Mouse (Mus musculus): ENCODE measurements around the gene Tbc1d20. TPM values are rescaled to one million over a fixed set of nuclear protein-coding genes. Genes with fewer than 3 reads are reported as not detected.
"Not testable (repeated sequence)": the region's sequence is repeated elsewhere in the genome, so short reads cannot be mapped to it uniquely, and the experiment has no call there.

The Tbc1d20 gene
- total RNA-seq, 1 experiment from 2014 or later: 47.4 TPM

- no peak for ATAC-seq (replicated peaks; ENCODE audit: insufficient number of reproducible peaks, low FRiP score, low TSS enrichment, poor library complexity, severe bottlenecking)
These were observed 53.3 kb downstream of the Tbc1d20 start for GRCm38 (mm10) chr2:152346776-152347465.

- no peak for ATAC-seq (replicated peaks; ENCODE audit: insufficient number of reproducible peaks, low FRiP score, low TSS enrichment, poor library complexity, severe bottlenecking)
These were observed 54.1 kb downstream of the Tbc1d20 start for GRCm38 (mm10) chr2:152347722-152348121.

DNA sequence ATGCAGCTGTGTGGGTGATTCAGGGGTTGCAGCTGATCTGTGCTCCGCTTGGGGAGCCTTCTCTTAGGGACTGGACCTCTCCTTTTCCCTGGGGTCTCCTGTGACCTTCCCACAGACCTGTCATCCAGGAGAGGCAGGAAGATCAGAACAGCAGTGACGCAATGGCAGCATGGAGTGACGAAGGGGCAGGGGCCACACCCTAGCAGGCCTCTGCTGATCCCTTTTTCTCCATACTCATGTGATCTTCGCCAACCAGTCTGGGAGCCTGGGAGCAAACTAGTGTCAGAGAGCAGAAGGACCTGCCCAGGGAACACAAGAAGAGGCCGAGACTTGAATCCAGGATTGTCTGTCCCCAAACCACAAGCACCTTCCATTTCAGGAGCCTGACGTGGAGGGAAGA lies 55.6 kb downstream of the Tbc1d20 start:
- ATAC-seq (replicated peaks; ENCODE audit: insufficient number of reproducible peaks, low FRiP score, low TSS enrichment, poor library complexity, severe bottlenecking): no peak

DNA sequence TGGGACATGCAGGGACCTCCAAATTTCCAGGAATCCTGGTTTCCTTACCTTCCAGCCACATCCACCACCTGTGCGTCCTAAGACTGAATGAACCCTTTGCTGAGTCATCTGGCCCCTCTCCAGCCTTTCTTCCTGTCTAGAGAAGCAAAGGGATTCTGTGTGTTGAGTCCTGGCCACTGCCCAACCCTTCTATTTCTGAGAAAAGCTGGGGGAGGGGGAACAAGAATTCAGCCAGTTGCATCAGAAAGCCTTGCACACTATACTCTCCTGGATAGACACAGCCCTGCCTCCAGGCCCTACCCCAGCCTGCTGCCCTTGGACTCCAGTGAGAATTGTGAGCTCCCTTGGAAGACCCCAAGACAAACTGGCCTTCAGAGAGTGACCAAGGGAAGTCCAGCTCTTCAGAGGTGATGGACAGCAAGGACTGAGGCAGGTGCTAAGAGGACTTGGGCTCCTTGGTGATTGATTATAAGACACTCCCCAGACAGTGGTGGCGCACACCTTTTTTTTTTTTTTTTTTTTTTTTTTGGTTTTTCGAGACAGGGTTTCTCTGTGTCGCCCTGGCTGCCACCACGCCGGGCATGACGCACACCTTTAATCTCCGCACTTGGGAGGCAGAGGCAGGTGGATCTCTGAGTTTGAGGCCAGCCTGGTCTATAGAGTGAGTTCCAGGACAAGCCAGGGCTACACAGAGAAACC lies 56.4 kb downstream of the Tbc1d20 start:
- ATAC-seq (replicated peaks; ENCODE audit: insufficient number of reproducible peaks, low FRiP score, low TSS enrichment, poor library complexity, severe bottlenecking): no peak

GRCm38 (mm10) chr2:152357254-152357653 lies 63.6 kb downstream of the Tbc1d20 start:
- ATAC-seq (replicated peaks; ENCODE audit: insufficient number of reproducible peaks, low FRiP score, low TSS enrichment, poor library complexity, severe bottlenecking): no peak

GRCm38 (mm10) chr2:152358977-152359376 lies 65.3 kb downstream of the Tbc1d20 start:
- ATAC-seq (replicated peaks; ENCODE audit: insufficient number of reproducible peaks, low FRiP score, low TSS enrichment, poor library complexity, severe bottlenecking): not testable (repeated sequence)

GRCm38 (mm10) chr2:152359616-152360015 lies 66.0 kb downstream of the Tbc1d20 start:
- no peak for ATAC-seq (replicated peaks; ENCODE audit: insufficient number of reproducible peaks, low FRiP score, low TSS enrichment, poor library complexity, severe bottlenecking)

DNA sequence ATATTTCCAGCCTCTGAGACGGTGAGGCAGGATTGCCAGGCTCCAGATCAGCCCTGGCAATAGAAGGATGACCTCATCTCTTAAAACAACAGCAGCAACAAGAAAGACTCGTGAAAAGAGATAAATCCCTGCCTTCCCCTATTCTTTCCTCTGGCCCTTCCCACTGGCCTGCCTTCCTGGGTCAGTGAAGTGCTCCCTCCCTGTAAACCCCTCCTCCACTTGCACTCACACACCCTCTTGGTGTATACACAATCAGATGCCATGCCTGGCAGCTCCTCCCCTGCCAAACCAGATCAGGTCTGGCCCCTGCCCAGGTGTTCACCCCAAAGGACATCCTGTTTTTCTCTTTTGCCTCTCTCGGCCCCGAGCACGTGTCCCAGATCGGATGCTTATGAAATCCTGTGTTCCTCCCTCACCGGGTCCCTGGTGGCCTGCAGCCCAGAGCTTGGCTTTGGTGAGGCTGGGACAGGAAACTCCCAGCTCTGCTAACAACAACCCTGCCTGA lies 66.7 kb downstream of the Tbc1d20 start:
- no peak for ATAC-seq (replicated peaks; ENCODE audit: insufficient number of reproducible peaks, low FRiP score, low TSS enrichment, poor library complexity, severe bottlenecking)

DNA sequence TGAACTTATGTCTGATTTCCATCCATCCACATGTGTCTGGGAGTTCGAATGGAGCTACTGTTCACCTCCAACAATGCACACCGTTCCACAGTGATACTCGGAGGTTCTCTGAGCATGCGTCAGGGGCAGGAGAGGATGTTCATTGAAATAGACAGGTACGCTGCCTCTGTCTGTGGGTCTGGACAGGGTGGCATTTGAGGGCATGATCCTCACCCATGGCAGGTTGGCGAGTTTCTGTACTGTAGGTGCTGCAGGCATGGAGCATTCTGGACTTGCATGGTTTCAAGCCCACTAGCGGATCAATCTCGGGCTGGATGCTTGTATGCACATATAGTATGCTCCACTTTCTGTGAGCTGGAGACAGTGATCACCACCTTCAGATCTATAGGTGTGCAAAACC lies 67.6 kb downstream of the Tbc1d20 start:
- ATAC-seq (replicated peaks; ENCODE audit: insufficient number of reproducible peaks, low FRiP score, low TSS enrichment, poor library complexity, severe bottlenecking): no peak

Other genes with a start within 250 kb of the Tbc1d20 start
- not detected in 3 replicates for gene Scrt2, start 212.3 kb upstream of the Tbc1d20 start, total RNA-seq (2017)
- 14.1 to 28.0 TPM (median 16.1 TPM) in 3 replicates for gene Srxn1, start 188.3 kb upstream of the Tbc1d20 start, total RNA-seq (2017)
- gene Tcf15, start 150.3 kb upstream of the Tbc1d20 start, total RNA-seq (2017): not detected in 3 replicates
- gene Csnk2a1, start 67.0 kb upstream of the Tbc1d20 start, total RNA-seq (2017): 104 to 134 TPM (median 114 TPM) in 3 replicates
- gene Rbck1, start 38.8 kb downstream of the Tbc1d20 start, total RNA-seq (2017): 45.0 to 83.3 TPM (median 59.1 TPM) in 3 replicates
- gene Trib3, start 50.2 kb downstream of the Tbc1d20 start, total RNA-seq (2017): not detected in 3 replicates
- gene Nrsn2, start 82.8 kb downstream of the Tbc1d20 start, total RNA-seq (2017): not detected in 3 replicates
- gene Sox12, start 104.2 kb downstream of the Tbc1d20 start, total RNA-seq (2017): 0.10 to 0.43 TPM in 2 of 3 replicates, not detected in the other
- 0.10 to 0.75 TPM in 2 of 3 replicates, not detected in the other for gene Zcchc3, start 121.2 kb downstream of the Tbc1d20 start, total RNA-seq (2017)
- gene 6820408C15Rik, start 121.8 kb downstream of the Tbc1d20 start, total RNA-seq (2017): not detected in 3 replicates
- not detected in 3 replicates for gene Defb23, start 170.8 kb downstream of the Tbc1d20 start, total RNA-seq (2017)
- not detected in 3 replicates for gene Defb20, start 183.2 kb downstream of the Tbc1d20 start, total RNA-seq (2017)
- gene Defb22, start 196.3 kb downstream of the Tbc1d20 start, total RNA-seq (2017): not detected in 3 replicates
- gene Defb26, start 217.9 kb downstream of the Tbc1d20 start, total RNA-seq (2017): not detected in 3 replicates
- not detected in 3 replicates for gene Defb28, start 224.4 kb downstream of the Tbc1d20 start, total RNA-seq (2017)
- gene Defb29, start 246.3 kb downstream of the Tbc1d20 start, total RNA-seq (2017): not detected in 3 replicates